In genomic region chr3:73055399-73056043, GRCm38 (mm10) we compare ENCODE assay signal across 9 mouse cellular contexts. TPM values are rescaled to one million over a fixed set of nuclear protein-coding genes. Genes with fewer than 3 reads are reported as not detected.
DNase-seq lines count a peak whose midpoint lies in the region; ATAC-seq and TF ChIP-seq lines count a peak whose summit lies in the region.
"Had no signal": no experiment of that assay in that cellular context is flagged by ENCODE, and none has a peak within 500 bp of the region (broad histone marks: within the 10 kb centered on the region; RNA-seq: fewer than 3 reads in every experiment).

No protein-coding gene starts in this region.

- no peak overlapping the region for H3K9ac ChIP-seq in forebrain, embryonic 12.5 days
- H3K9ac ChIP-seq in hindbrain, embryonic 11.5 days (ENCODE audit: low read depth, low read length): no peak overlapping the region
- H3K9ac ChIP-seq: intestine, embryonic 15.5 days had no signal

- no peaks in the 10 kb centered on the region for H3K9me3 ChIP-seq in forebrain, embryonic 12.5 days
- no peaks in the 10 kb centered on the region for H3K9me3 ChIP-seq in hindbrain, embryonic 11.5 days (ENCODE audit: control insufficient read depth, low read length)
- H3K9me3 ChIP-seq: intestine, embryonic 15.5 days had no signal

- H3K4me2 ChIP-seq in forebrain, embryonic 12.5 days: peak overlapping the region; percentile 32
- H3K4me2 ChIP-seq in hindbrain, embryonic 11.5 days (replicated peaks; ENCODE audit: low read depth, low read length): peak overlapping the region; percentile 7; the same call in 1 of the 2 replicates

- H3K27me3 ChIP-seq in forebrain, embryonic 12.5 days: peaks cover 20% of the 10 kb centered on the region
- peaks cover 13% of the 10 kb centered on the region for H3K27me3 ChIP-seq in hindbrain, embryonic 11.5 days (ENCODE audit: control insufficient read depth, insufficient read depth, low read length)

- peak; percentile 15 to 29 for DNase-seq in left cerebral cortex, adult 2 months (ENCODE audit: extremely low spot score in 1 of 2, low spot score in 2 of 2)
- no peak for DNase-seq in left cerebral cortex, postnatal 4 days
- DNase-seq in hindbrain, embryonic 11.5 days (ENCODE audit: low spot score): peak; percentile 21
- peak; percentile 24 for DNase-seq in neural tube, embryonic 10.5 days (ENCODE audit: extremely low spot score, low spot score)
- no peak for DNase-seq in adrenal gland, postnatal 25 days
- no peak for DNase-seq in adrenal gland, postnatal 14 days
- DNase-seq: lung, adult 2 months had no signal

- no peak for TF ChIP-seq CTCF in left cerebral cortex, adult 2 months (IDR thresholded peaks at IDR 0.05)

- peaks cover 9% of the 10 kb centered on the region for H3K4me1 ChIP-seq in forebrain, embryonic 12.5 days
- H3K4me1 ChIP-seq in hindbrain, embryonic 11.5 days (replicated peaks; ENCODE audit: control insufficient read depth, insufficient read depth, low read length): no peaks in the 10 kb centered on the region

- no peak for ATAC-seq in forebrain, embryonic 12.5 days (ENCODE audit: low FRiP score)
- ATAC-seq in hindbrain, embryonic 11.5 days (ENCODE audit: low FRiP score): no peak
- ATAC-seq: intestine, embryonic 15.5 days had no signal

- no peaks in the 10 kb centered on the region for H3K36me3 ChIP-seq in forebrain, embryonic 12.5 days (replicated peaks)
- H3K36me3 ChIP-seq in hindbrain, embryonic 11.5 days (ENCODE audit: control insufficient read depth, insufficient read depth, low read length): no peaks in the 10 kb centered on the region
- H3K36me3 ChIP-seq: intestine, embryonic 15.5 days had no signal

- peak overlapping the region; percentile 97 for H3K27ac ChIP-seq in left cerebral cortex, adult 2 months
- no peak overlapping the region for H3K27ac ChIP-seq in forebrain, embryonic 12.5 days
- H3K27ac ChIP-seq in hindbrain, embryonic 11.5 days (ENCODE audit: low read depth, low read length): no peak overlapping the region
- H3K27ac ChIP-seq: intestine, embryonic 15.5 days had no signal

- WGBS in forebrain, embryonic 12.5 days: 32% methylated on average over 7 of the region's 7 CpGs
- 25% methylated on average over 7 of the region's 7 CpGs for WGBS in hindbrain, embryonic 11.5 days

- peak overlapping the region; percentile 48 for H3K4me3 ChIP-seq in left cerebral cortex, adult 2 months
- H3K4me3 ChIP-seq in forebrain, embryonic 12.5 days (replicated peaks): peak overlapping the region; percentile 22
- peak overlapping the region; percentile 3; the same call in 1 of the 2 replicates for H3K4me3 ChIP-seq in hindbrain, embryonic 11.5 days (ENCODE audit: low read depth, low read length)
- H3K4me3 ChIP-seq: intestine, embryonic 15.5 days had no signal

- intact Hi-C loops in left cerebral cortex, adult 2 months (cut with DNase I): no loop called here
- intact Hi-C loops in left cerebral cortex, postnatal 4 days (cut with DNase I): loop anchor here (10.0 kb wide), 2 partner anchors 349 to 1869 kb away; no protein-coding TSS in a partner anchor

RNA-seq across cellular contexts. Expression of gene Slitrk3, which starts 2.1 kb away (rescaled TPM):
- 10 to 100 TPM; 61.5 to 70.5 TPM for total RNA-seq in left cerebral cortex, adult 2 months (2021)
- total RNA-seq in left cerebral cortex, postnatal 4 days (2021): 10 to 100 TPM; 49.0 TPM
- polyA plus RNA-seq in forebrain, embryonic 12.5 days (2016; fragmentation: Nextera tagmentation; extraction: Ambion mirVana): 3.4 and 4.9 TPM in 2 replicates
- 1.6 and 2.2 TPM in 2 replicates for polyA plus RNA-seq in hindbrain, embryonic 11.5 days (2014; fragmentation: Nextera tagmentation; extraction: Ambion mirVana)
- not detected in 2 replicates for total RNA-seq in adrenal gland, postnatal 25 days (2021)
- 0.11 TPM in 1 of 2 replicates, not detected in the other for total RNA-seq in adrenal gland, postnatal 14 days (2021)

Comparison
In these comparisons a context has a peak if more than half of its experiments do, and no peak if none do; other contexts are left out.
1. DNase-seq: peak in left cerebral cortex, adult 2 months (2 of 2), hindbrain, embryonic 11.5 days (single experiment) and neural tube, embryonic 10.5 days (single experiment); none in left cerebral cortex, postnatal 4 days (single experiment), adrenal gland, postnatal 25 days (single experiment) and adrenal gland, postnatal 14 days (single experiment).
2. RNA of gene Slitrk3, which starts 2.1 kb away (total RNA-seq): 61.5 to 70.5 TPM in left cerebral cortex, adult 2 months and 49.0 TPM in left cerebral cortex, postnatal 4 days; 0.11 TPM in adrenal gland, postnatal 14 days and not detected in adrenal gland, postnatal 25 days; every median in the first group is over 10 times any median in the second.
3. Peak in every context shown above with its lines, with median percentiles within 50 percentile points of each other: H3K4me3 ChIP-seq.